Mouse (Mus musculus) erythroblast, embryonic 14.5 days (primary cell): ENCODE data around the gene Tgfbr3l. TPM values are rescaled to one million over a fixed set of nuclear protein-coding genes. Genes with fewer than 3 reads are reported as not detected.

Experiments
- H3K27me3 ChIP-seq: 2 replicates; pipeline ENCODE4 v1.6.1; 2012; ENCODE audit warnings: inconsistent platforms; ENCODE audit not compliant: control insufficient read depth
- H3K36me3 ChIP-seq: 2 replicates; pipeline ENCODE4 v1.6.1; 2012; ENCODE audit warnings: mild to moderate bottlenecking, inconsistent platforms; ENCODE audit not compliant: control insufficient read depth
- H3K4me1 ChIP-seq: 2 replicates; pipeline ENCODE4 v1.6.1; 2012; ENCODE audit warnings: inconsistent platforms; ENCODE audit not compliant: control insufficient read depth
- H3K4me3 ChIP-seq: replicated peaks from 2 replicates; pipeline ENCODE3; 2012; ENCODE audit warnings: moderate library complexity, mild to moderate bottlenecking, inconsistent platforms
- H3K9me3 ChIP-seq: 2 replicates; pipeline ENCODE4 v1.6.1; 2012; ENCODE audit warnings: low read length, inconsistent platforms, mixed read lengths; ENCODE audit not compliant: control insufficient read depth
- GATA1 ChIP-seq: IDR thresholded peaks from 2 replicates; pipeline ENCODE4 v1.6.1; 2012; ENCODE audit warnings: low read length, inconsistent platforms, mixed read lengths
- TAL1 ChIP-seq: IDR thresholded peaks from 3 replicates; pipeline ENCODE4 v1.6.1; 2012; ENCODE audit warnings: low read length, inconsistent platforms, mixed read lengths
- polyA plus RNA-seq: library from polyadenylated mRNA; stranded (reverse); fragments of >175 nt; gene quantifications from 2 replicates; pipeline ENCODE4 v1.2.3, GENCODE M21; 2012

The Tgfbr3l gene
- polyA plus RNA-seq, 1 experiment = 1.3 TPM

DNA sequence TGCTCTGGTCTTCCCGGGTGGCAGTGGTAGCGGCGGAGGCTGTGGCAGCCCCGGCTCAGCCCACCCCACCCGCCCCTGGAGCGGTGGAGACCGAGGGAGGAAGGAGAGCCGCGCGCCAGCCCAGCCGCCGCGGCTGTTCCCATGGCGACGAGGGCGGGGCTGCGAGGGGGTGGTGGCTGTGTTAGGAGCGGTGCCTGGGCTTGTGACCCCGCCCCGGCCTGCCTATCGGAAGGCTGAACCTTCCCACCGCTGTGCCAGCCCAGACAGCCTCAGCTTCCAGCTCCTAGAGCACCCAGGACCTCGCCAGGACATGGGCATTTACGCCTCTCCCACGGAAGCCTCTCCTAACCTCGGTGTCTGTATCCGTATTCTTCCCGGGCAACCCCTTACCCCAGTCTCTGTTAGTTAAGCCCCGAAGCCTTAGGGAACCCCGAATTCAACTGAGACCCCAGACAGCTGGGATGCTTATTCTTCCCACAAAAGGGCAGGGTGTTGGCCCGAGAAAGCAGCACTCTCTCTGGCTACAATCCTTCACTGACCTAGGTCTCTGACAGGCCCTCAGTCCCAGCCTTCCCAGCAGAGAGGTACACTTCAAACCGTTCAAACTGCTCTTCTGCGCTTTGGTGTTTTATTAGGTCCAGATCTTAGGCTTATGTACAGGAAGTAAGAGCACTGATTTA, 11.3 kb downstream of the Tgfbr3l start, which contains the start of gene Ctxn1:
Gene Ctxn1, minus strand, starts transcription at position 150 of the 680 bp plus-strand sequence.
- H3K36me3 ChIP-seq = peaks cover 86% of the 10 kb centered on the region
- no peak for TF ChIP-seq GATA1
- no peak for TF ChIP-seq TAL1
- H3K9me3 ChIP-seq = no peaks in the 10 kb centered on the region
- H3K4me1 ChIP-seq = peaks cover 42% of the 10 kb centered on the region
- peak within 1 kb of the TSS; percentile 69 for H3K4me3 ChIP-seq
- H3K27me3 ChIP-seq = no peaks in the 10 kb centered on the region

DNA sequence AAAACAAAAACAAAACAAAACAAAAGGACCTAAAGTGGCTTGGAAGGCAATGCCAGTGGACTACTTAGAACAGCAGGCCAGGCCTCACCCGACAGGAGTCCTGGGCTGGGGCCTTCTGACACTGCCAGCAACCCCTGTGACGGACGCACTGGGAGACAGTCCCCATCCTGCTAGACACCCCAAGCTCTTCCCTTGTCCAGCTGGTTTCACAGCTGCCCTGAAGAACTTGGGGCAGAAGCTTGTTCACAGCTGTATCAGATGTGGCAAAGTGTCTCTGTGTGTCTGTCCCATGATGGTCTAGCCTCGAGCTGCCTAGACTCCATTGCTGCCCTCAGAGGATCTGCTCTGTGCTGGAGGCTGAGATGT, 11.8 kb downstream of the Tgfbr3l start:
- Histone ChIP-seq H3K4me1 (peaks cover 39% of the 10 kb centered on the region), H3K4me3 (no peak overlapping the region), H3K9me3 (no peaks in the 10 kb centered on the region), H3K36me3 (peaks cover 86% of the 10 kb centered on the region), H3K27me3 (no peaks in the 10 kb centered on the region)
- TF ChIP-seq TAL1 (no peak), GATA1 (no peak)

DNA sequence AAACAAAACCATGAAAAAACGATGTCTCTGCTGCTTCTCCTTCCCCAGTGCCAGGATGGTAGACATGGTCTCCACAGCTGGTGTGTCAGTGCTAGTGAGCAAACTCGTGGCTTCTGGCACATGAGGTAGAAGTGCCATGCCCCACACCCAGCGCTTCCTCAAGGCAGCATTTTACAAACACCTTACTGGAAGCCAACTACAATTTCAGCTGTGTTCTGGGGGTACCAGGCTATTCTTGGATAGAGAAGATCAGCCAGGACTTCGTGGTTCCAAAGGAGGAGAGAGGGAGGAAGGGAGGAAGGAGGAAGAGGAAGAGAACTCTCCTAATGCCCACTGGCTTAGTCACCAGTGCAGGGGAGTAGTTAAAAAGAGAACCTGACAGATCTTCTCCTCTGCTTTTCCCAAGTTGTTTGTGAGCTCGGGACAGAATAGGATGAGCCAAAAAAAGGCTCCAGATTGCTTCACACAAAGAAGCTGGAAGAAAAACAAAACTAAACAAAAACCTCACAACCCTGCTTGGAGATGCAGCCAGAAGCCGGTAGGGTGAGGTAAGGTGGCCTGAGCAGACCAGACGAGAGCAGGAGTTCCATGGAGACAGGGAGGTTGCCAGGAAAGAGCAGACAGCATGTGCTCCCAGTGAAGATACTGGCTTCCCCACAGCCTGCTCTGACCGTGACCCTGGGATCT, 15.2 kb downstream of the Tgfbr3l start:
- Histone ChIP-seq H3K4me1 (peaks cover 29% of the 10 kb centered on the region), H3K9me3 (no peaks in the 10 kb centered on the region), H3K27me3 (no peaks in the 10 kb centered on the region), H3K4me3 (no peak overlapping the region), H3K36me3 (peaks cover 91% of the 10 kb centered on the region)
- TF ChIP-seq GATA1 = no peak
- TF ChIP-seq TAL1 = no peak

DNA sequence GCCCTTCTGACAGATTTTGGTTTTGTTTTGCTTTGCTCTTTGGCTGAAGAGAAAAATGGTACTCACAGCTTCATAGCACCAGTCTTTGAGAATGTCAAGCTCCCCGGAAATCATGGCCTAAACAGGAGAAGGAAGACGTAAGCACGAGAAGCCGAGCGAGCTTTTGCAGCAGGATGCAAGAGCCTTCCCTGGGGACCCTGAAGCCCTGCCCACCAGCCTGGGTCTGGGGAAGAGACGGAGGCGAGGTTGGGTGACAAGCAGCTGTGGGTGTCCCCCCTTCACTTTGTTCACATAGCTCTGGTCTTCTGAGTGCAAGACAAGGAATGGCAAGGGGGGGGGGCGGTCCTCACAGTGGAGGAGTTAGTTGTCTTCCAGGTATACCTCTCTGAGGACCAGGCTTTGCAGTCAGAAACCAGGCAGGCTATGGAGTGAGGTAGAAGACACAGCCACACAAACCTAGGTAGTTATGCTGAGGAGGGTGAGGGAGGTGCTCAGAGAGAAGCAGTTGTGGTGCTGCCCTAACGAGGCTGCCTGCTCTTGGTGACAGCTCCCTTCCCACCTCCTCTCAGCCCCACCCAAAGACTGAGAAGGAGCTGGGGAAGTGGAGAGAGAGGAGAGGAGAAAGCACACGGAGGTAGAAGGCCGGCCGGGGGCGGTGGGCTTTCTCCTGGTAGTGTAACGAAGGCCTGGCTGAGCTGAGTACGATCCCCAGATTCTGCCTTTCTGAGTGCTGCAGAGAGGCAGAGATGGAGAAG, 17.3 kb downstream of the Tgfbr3l start:
- Histone ChIP-seq H3K9me3 (no peaks in the 10 kb centered on the region), H3K27me3 (no peaks in the 10 kb centered on the region), H3K4me3 (no peak overlapping the region), H3K4me1 (peaks cover 9% of the 10 kb centered on the region), H3K36me3 (peaks cover 100% of the 10 kb centered on the region)
- no peak for TF ChIP-seq GATA1
- TF ChIP-seq TAL1 = no peak

DNA sequence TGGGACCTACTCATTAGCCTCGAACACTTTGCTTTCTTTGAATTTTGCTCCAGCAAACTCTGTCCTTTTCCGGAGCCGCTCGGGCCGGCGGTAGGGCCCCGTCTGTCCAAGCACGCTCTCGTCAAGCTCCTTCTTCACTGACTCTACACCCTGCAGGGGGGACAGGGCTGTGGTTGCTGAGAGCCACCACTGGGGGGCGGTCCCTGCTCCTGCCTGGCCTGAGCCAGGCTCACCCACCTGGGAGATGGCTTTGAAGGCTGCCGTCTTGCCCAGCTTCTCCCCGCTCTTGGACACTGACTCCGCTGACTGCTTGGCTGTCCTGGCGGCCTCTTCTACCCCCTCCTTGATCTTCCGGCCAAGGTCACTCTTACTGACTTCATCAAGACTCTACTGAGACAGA, 19.6 kb downstream of the Tgfbr3l start:
- Histone ChIP-seq H3K36me3 (peaks cover 95% of the 10 kb centered on the region), H3K9me3 (no peaks in the 10 kb centered on the region), H3K4me3 (no peak overlapping the region), H3K27me3 (no peaks in the 10 kb centered on the region), H3K4me1 (no peaks in the 10 kb centered on the region)
- no peak for TF ChIP-seq GATA1
- TF ChIP-seq TAL1 = no peak

DNA sequence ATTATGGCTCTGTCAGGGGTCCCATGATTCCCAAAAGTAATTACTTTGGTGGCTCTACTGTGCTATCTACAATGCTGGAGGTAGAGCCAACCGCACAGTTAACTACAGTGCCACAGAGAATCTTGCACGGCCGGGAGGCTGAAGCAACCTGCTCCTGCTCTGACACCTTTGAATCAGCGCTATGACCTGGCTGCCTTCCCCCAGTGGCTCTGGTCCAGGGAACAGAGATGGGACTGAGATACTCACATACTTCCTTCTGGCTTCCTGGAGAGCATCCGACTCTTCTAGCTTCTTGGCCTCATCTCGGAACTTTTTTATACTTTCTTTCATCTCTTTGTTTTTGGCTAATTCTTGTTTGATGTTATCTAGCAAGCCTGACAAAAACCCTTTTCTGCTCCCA, 21.6 kb downstream of the Tgfbr3l start:
- Histone ChIP-seq H3K4me1 (peaks cover 14% of the 10 kb centered on the region), H3K36me3 (peaks cover 89% of the 10 kb centered on the region), H3K4me3 (no peak overlapping the region), H3K9me3 (no peaks in the 10 kb centered on the region), H3K27me3 (no peaks in the 10 kb centered on the region)
- TF ChIP-seq GATA1 = no peak

DNA sequence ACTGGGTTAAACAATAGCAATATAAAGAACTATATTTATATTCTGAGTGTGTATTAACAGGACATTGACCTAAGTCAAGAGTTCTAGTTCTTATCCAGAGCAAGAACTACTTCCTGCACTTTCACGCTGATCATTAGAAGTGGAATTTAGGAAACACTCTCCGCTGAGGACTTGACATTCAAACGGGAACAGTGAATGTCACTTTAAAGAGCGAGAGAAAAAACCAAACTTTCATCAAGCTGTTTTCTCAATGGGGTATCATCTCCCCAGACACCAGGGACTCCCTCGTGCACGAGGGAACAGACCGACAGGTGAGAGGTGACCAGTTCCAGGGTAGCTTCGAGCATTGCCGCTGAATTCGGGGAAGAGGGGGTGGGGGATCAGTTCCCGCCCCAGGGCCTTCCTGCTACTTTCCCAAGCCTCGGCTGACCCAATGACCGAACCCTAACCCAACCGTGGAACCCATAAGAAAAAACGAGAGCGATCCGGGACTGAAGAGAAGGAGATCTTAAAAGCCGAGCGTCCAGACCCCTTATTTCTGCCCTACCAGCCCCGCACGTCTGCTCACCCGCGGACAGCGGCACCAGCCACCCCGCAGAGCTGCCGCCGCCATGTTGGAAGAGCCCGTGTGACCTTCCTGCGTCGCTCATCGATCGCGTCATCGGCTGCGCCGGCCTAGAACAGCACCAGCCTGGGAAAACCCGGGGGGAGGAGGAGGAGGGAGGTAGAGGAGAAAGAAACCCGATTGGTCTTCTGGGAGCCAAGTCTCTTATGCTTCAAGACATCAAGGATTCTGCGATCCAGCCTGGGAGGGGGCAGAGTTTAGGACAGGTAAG, 27.5 kb downstream of the Tgfbr3l start, which contains the start of gene Timm44:
Gene Timm44, minus strand, starts transcription at position 639 of the 836 bp plus-strand sequence.
- TF ChIP-seq GATA1 (no peak), TAL1 (no peak)
- Histone ChIP-seq H3K27me3 (no peaks in the 10 kb centered on the region), H3K4me1 (peaks cover 34% of the 10 kb centered on the region), H3K36me3 (peaks cover 30% of the 10 kb centered on the region), H3K9me3 (no peaks in the 10 kb centered on the region), H3K4me3 (peak within 1 kb of the TSS; percentile 95)

DNA sequence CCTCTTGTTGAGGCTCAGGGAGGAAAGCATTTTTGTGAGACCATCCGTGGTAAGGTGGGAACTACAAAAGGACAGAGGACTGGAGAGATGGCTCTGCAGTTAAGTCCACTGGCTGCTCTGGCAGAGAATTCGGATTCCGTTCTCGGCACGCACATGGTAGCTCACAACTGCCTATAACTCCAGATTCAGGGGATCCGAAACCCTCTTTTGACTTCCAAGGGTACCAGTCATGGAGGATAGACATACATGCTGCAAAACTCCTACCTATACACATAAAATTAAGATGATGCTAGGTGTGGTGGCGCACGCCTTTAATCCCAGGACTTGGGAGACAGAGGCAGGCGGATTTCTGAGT, 28.1 kb downstream of the Tgfbr3l start:
- peaks cover 26% of the 10 kb centered on the region for H3K36me3 ChIP-seq
- no peaks in the 10 kb centered on the region for H3K9me3 ChIP-seq
- peaks cover 34% of the 10 kb centered on the region for H3K4me1 ChIP-seq
- TF ChIP-seq GATA1 (no peak), TAL1 (no peak)
- peak overlapping the region; percentile 95 for H3K4me3 ChIP-seq
- no peaks in the 10 kb centered on the region for H3K27me3 ChIP-seq
